28 mouse cellular contexts compared by ENCODE assay signal in genomic region chr3:15237817-15238432, GRCm38 (mm10).
DNase-seq lines count a peak whose midpoint lies in the region; ATAC-seq and TF ChIP-seq lines count a peak whose summit lies in the region.
"Had no signal": no experiment of that assay in that cellular context is flagged by ENCODE, and none has a peak within 500 bp of the region (broad histone marks: within the 10 kb centered on the region; RNA-seq: fewer than 3 reads in every experiment).

No protein-coding gene starts in this region.

- 73% methylated on average over 5 of the region's 5 CpGs for WGBS in forebrain, embryonic 15.5 days
- 84% methylated on average over 5 of the region's 5 CpGs for WGBS in forebrain, embryonic 10.5 days

- peak; percentile 76 for ATAC-seq in forebrain, embryonic 15.5 days (replicated peaks)
- ATAC-seq: CD4-positive, CD25-positive, alpha-beta regulatory T cell, adult 4 months; hindbrain, embryonic 16.5 days; liver, embryonic 12.5 days; liver, postnatal 0 days; midbrain, embryonic 13.5 days had no signal

- no peaks in the 10 kb centered on the region for H3K36me3 ChIP-seq in forebrain, embryonic 15.5 days
- H3K36me3 ChIP-seq in forebrain, embryonic 10.5 days (replicated peaks): no peaks in the 10 kb centered on the region
- H3K36me3 ChIP-seq: embryonic facial prominence, embryonic 12.5 days; heart, embryonic 15.5 days; kidney, embryonic 15.5 days; liver, embryonic 12.5 days; midbrain, embryonic 13.5 days; neural tube, embryonic 13.5 days; stomach, embryonic 15.5 days had no signal

- no peak overlapping the region for H3K27ac ChIP-seq in forebrain, embryonic 15.5 days (replicated peaks)
- no peak overlapping the region for H3K27ac ChIP-seq in forebrain, embryonic 10.5 days
- H3K27ac ChIP-seq: embryonic facial prominence, embryonic 12.5 days; heart, embryonic 15.5 days; kidney, embryonic 15.5 days; liver, embryonic 12.5 days; midbrain, embryonic 13.5 days; neural tube, embryonic 13.5 days; stomach, embryonic 15.5 days had no signal

- DNase-seq in forebrain, embryonic 10.5 days (ENCODE audit: extremely low spot score, low spot score): no peak
- DNase-seq in layer of hippocampus, adult 9-11 months: peak; percentile 23
- DNase-seq in layer of hippocampus, postnatal 36 days: no peak
- peak; percentile 47 for DNase-seq in brain, embryonic 14.5 days (ENCODE audit: low read depth)
- peak; percentile 58 for DNase-seq in telencephalon, adult 2 months (ENCODE audit: low read depth, low spot score)
- DNase-seq in kidney, postnatal 10 days: no peak
- DNase-seq: adrenal gland, postnatal 25 days; cerebellum, adult 2 months; cerebellum, postnatal 36 days; embryo, embryonic 11 days; gastrocnemius, postnatal 14 days; kidney, adult 18-20 months; kidney, postnatal 36 days; left cerebral cortex, postnatal 4 days; liver, postnatal 0 days; lung, postnatal 36 days; thymus, postnatal 14 days had no signal

- no peak for TF ChIP-seq POLR2A in brain, embryonic 14.5 days (IDR thresholded peaks at IDR 0.05; ENCODE audit: borderline replicate concordance, extremely low read depth, insufficient read depth, insufficient read length, poor library complexity, severe bottlenecking)

- no peak for TF ChIP-seq CTCF in brain, embryonic 14.5 days (IDR thresholded peaks at IDR 0.05; ENCODE audit: borderline replicate concordance, extremely low read depth, insufficient read depth, insufficient read length)

- H3K4me1 ChIP-seq in forebrain, embryonic 15.5 days: no peaks in the 10 kb centered on the region
- no peaks in the 10 kb centered on the region for H3K4me1 ChIP-seq in forebrain, embryonic 10.5 days
- H3K4me1 ChIP-seq: embryonic facial prominence, embryonic 12.5 days; heart, embryonic 15.5 days; kidney, embryonic 15.5 days; midbrain, embryonic 13.5 days; neural tube, embryonic 13.5 days; stomach, embryonic 15.5 days had no signal

- no peak overlapping the region for H3K4me2 ChIP-seq in forebrain, embryonic 15.5 days (replicated peaks)
- H3K4me2 ChIP-seq: embryonic facial prominence, embryonic 12.5 days; heart, embryonic 15.5 days; kidney, embryonic 15.5 days; liver, embryonic 12.5 days; midbrain, embryonic 13.5 days; neural tube, embryonic 13.5 days; stomach, embryonic 15.5 days had no signal

- H3K4me3 ChIP-seq in forebrain, embryonic 15.5 days: no peak overlapping the region
- H3K4me3 ChIP-seq in forebrain, embryonic 10.5 days: no peak overlapping the region
- H3K4me3 ChIP-seq: embryonic facial prominence, embryonic 12.5 days; heart, embryonic 15.5 days; kidney, embryonic 15.5 days; liver, embryonic 12.5 days; megakaryocyte, embryonic 14.5 days; midbrain, embryonic 13.5 days; neural tube, embryonic 13.5 days; stomach, embryonic 15.5 days had no signal

- no peaks in the 10 kb centered on the region for H3K9me3 ChIP-seq in forebrain, embryonic 15.5 days
- H3K9me3 ChIP-seq in forebrain, embryonic 10.5 days: no peaks in the 10 kb centered on the region
- H3K9me3 ChIP-seq: embryonic facial prominence, embryonic 12.5 days; heart, embryonic 15.5 days; kidney, embryonic 15.5 days; liver, embryonic 12.5 days; megakaryocyte, embryonic 14.5 days; midbrain, embryonic 13.5 days; neural tube, embryonic 13.5 days; stomach, embryonic 15.5 days had no signal

- H3K9ac ChIP-seq in forebrain, embryonic 15.5 days (replicated peaks): no peak overlapping the region
- H3K9ac ChIP-seq: embryonic facial prominence, embryonic 12.5 days; heart, embryonic 15.5 days; kidney, embryonic 15.5 days; liver, embryonic 12.5 days; liver, postnatal 0 days; midbrain, embryonic 13.5 days; neural tube, embryonic 13.5 days; stomach, embryonic 15.5 days had no signal

- no peaks in the 10 kb centered on the region for H3K27me3 ChIP-seq in forebrain, embryonic 15.5 days
- no peaks in the 10 kb centered on the region for H3K27me3 ChIP-seq in forebrain, embryonic 10.5 days (ENCODE audit: poor library complexity, severe bottlenecking)
- H3K27me3 ChIP-seq: embryonic facial prominence, embryonic 12.5 days; heart, embryonic 15.5 days; kidney, embryonic 15.5 days; liver, embryonic 12.5 days; megakaryocyte, embryonic 14.5 days; midbrain, embryonic 13.5 days; neural tube, embryonic 13.5 days; stomach, embryonic 15.5 days had no signal

Comparison
In these comparisons a context has a peak if more than half of its experiments do, and no peak if none do; other contexts are left out.
1. DNase-seq: peak in layer of hippocampus, adult 9-11 months (single experiment), brain, embryonic 14.5 days (single experiment) and telencephalon, adult 2 months (single experiment); none in forebrain, embryonic 10.5 days (single experiment), layer of hippocampus, postnatal 36 days (0 of 2) and kidney, postnatal 10 days (single experiment).